Mouse (Mus musculus): Measurements from ENCODE around the gene Tcap. TPM values are rescaled to one million over a fixed set of nuclear protein-coding genes. Genes with fewer than 3 reads are reported as not detected.

Gene Tcap
- polyA plus RNA-seq, 1 experiment from 2014 or later, result not detected

GRCm38 (mm10) chr11:98358161-98359083, 25.2 kb upstream of the Tcap start, which contains the start of gene Stard3:
Gene Stard3, plus strand, starts transcription at chr11:98358368.
- under 1% methylated on average over 59 of the region's 60 CpGs for WGBS
- peak; percentile 92 for DNase-seq (ENCODE audit: low spot score)
- peaks cover 71% of the 10 kb centered on the region for H3K4me1 ChIP-seq

GRCm38 (mm10) chr11:98360866-98361521, 22.6 kb upstream of the Tcap start:
- Histone ChIP-seq H3K27me3 (ENCODE audit: low read depth, poor library complexity, severe bottlenecking) (peaks cover 16% of the 10 kb centered on the region), H3K27ac (replicated peaks) (peak overlapping the region; percentile 79), H3K9me3 (replicated peaks) (no peaks in the 10 kb centered on the region), H3K36me3 (peaks cover 5% of the 10 kb centered on the region; the same call in 1 of the 2 replicates), H3K4me3 (peak overlapping the region; percentile 36), H3K4me1 (peaks cover 60% of the 10 kb centered on the region)
- DNase-seq (ENCODE audit: low spot score), result peak; percentile 45
- 41% methylated on average over 9 of the region's 9 CpGs for WGBS

More at GRCm38 (mm10) chr11:98358161-98359083, 25.2 kb upstream of the Tcap start, which contains the start of gene Stard3:
- H3K27me3 ChIP-seq (ENCODE audit: low read depth, poor library complexity, severe bottlenecking), result peaks cover 38% of the 10 kb centered on the region
- peak within 1 kb of the TSS; percentile 92 for H3K27ac ChIP-seq (replicated peaks)
- H3K36me3 ChIP-seq, result no peaks in the 10 kb centered on the region
- H3K9me3 ChIP-seq (replicated peaks), result no peaks in the 10 kb centered on the region
- H3K4me3 ChIP-seq, result peak within 1 kb of the TSS; percentile 87

- WGBS, result 82% methylated on average over 5 of the region's 5 CpGs
- peaks cover 42% of the 10 kb centered on the region for H3K4me1 ChIP-seq
- peaks cover 11% of the 10 kb centered on the region; the same call in 1 of the 2 replicates for H3K36me3 ChIP-seq
- H3K9me3 ChIP-seq (replicated peaks), result no peaks in the 10 kb centered on the region
- H3K27me3 ChIP-seq (ENCODE audit: low read depth, poor library complexity, severe bottlenecking), result no peaks in the 10 kb centered on the region
- no peak overlapping the region for H3K27ac ChIP-seq (replicated peaks)
- DNase-seq (ENCODE audit: low spot score), result no peak
- no peak overlapping the region for H3K4me3 ChIP-seq
These were observed 19.8 kb upstream of the Tcap start for GRCm38 (mm10) chr11:98363817-98364216.

GRCm38 (mm10) chr11:98364410-98364809, 19.2 kb upstream of the Tcap start:
- Histone ChIP-seq H3K9me3 (replicated peaks) (no peaks in the 10 kb centered on the region), H3K4me1 (peaks cover 41% of the 10 kb centered on the region), H3K27me3 (ENCODE audit: low read depth, poor library complexity, severe bottlenecking) (no peaks in the 10 kb centered on the region), H3K27ac (replicated peaks) (no peak overlapping the region), H3K36me3 (peaks cover 11% of the 10 kb centered on the region; the same call in 1 of the 2 replicates), H3K4me3 (no peak overlapping the region)
- 97% methylated on average over 5 of the region's 5 CpGs for WGBS
- DNase-seq (ENCODE audit: low spot score), result no peak

- H3K36me3 ChIP-seq, result peaks cover 11% of the 10 kb centered on the region; the same call in 1 of the 2 replicates
- no peak for DNase-seq (ENCODE audit: low spot score)
- H3K27ac ChIP-seq (replicated peaks), result no peak overlapping the region
- peaks cover 41% of the 10 kb centered on the region for H3K4me1 ChIP-seq
- 84% methylated on average over 10 of the region's 10 CpGs for WGBS
- no peak overlapping the region for H3K4me3 ChIP-seq
- H3K27me3 ChIP-seq (ENCODE audit: low read depth, poor library complexity, severe bottlenecking), result no peaks in the 10 kb centered on the region
- H3K9me3 ChIP-seq (replicated peaks), result no peaks in the 10 kb centered on the region
These were observed 17.3 kb upstream of the Tcap start for GRCm38 (mm10) chr11:98366290-98366689.

- no peak for DNase-seq (ENCODE audit: low spot score)
- H3K9me3 ChIP-seq (replicated peaks), result no peaks in the 10 kb centered on the region
- H3K27me3 ChIP-seq (ENCODE audit: low read depth, poor library complexity, severe bottlenecking), result no peaks in the 10 kb centered on the region
- peaks cover 41% of the 10 kb centered on the region for H3K4me1 ChIP-seq
- WGBS, result 86% methylated on average over 10 of the region's 10 CpGs
- no peak overlapping the region for H3K4me3 ChIP-seq
- peaks cover 11% of the 10 kb centered on the region; the same call in 1 of the 2 replicates for H3K36me3 ChIP-seq
- no peak overlapping the region for H3K27ac ChIP-seq (replicated peaks)
These were observed 16.3 kb upstream of the Tcap start for GRCm38 (mm10) chr11:98367171-98367862.

GRCm38 (mm10) chr11:98367863-98368186, 15.8 kb upstream of the Tcap start:
- peaks cover 41% of the 10 kb centered on the region for H3K4me1 ChIP-seq
- no peaks in the 10 kb centered on the region for H3K27me3 ChIP-seq (ENCODE audit: low read depth, poor library complexity, severe bottlenecking)
- H3K27ac ChIP-seq (replicated peaks), result no peak overlapping the region
- peaks cover 14% of the 10 kb centered on the region for H3K36me3 ChIP-seq
- 86% methylated on average over 7 of the region's 7 CpGs for whole genome bisulfite sequencing
- H3K9me3 ChIP-seq (replicated peaks), result no peaks in the 10 kb centered on the region
- H3K4me3 ChIP-seq, result no peak overlapping the region
- DNase-seq (ENCODE audit: low spot score), result no peak

- no peaks in the 10 kb centered on the region for H3K27me3 ChIP-seq (ENCODE audit: low read depth, poor library complexity, severe bottlenecking)
These were observed 14.3 kb upstream of the Tcap start for GRCm38 (mm10) chr11:98369337-98369736.

GRCm38 (mm10) chr11:98370588-98370987, 13.0 kb upstream of the Tcap start:
- WGBS, result 87% methylated on average over 2 of the region's 2 CpGs
- H3K4me1 ChIP-seq, result peaks cover 44% of the 10 kb centered on the region
- H3K4me3 ChIP-seq, result peak overlapping the region; percentile 49; the same call in 1 of the 2 replicates
- no peaks in the 10 kb centered on the region for H3K9me3 ChIP-seq (replicated peaks)
- H3K36me3 ChIP-seq, result peaks cover 31% of the 10 kb centered on the region
- no peaks in the 10 kb centered on the region for H3K27me3 ChIP-seq (ENCODE audit: low read depth, poor library complexity, severe bottlenecking)
- no peak for DNase-seq (ENCODE audit: low spot score)
- peak overlapping the region; percentile 92 for H3K27ac ChIP-seq (replicated peaks)

More at GRCm38 (mm10) chr11:98369337-98369736, 14.3 kb upstream of the Tcap start:
- Histone ChIP-seq H3K9me3 (replicated peaks) (no peaks in the 10 kb centered on the region), H3K27ac (replicated peaks) (no peak overlapping the region), H3K4me3 (no peak overlapping the region), H3K4me1 (peaks cover 44% of the 10 kb centered on the region), H3K36me3 (peaks cover 18% of the 10 kb centered on the region)
- no peak for DNase-seq (ENCODE audit: low spot score)
- 85% methylated on average over 6 of the region's 6 CpGs for WGBS

GRCm38 (mm10) chr11:98371556-98372240, 11.9 kb upstream of the Tcap start:
- Histone ChIP-seq H3K4me1 (peaks cover 44% of the 10 kb centered on the region), H3K4me3 (peak overlapping the region; percentile 49), H3K27me3 (ENCODE audit: low read depth, poor library complexity, severe bottlenecking) (no peaks in the 10 kb centered on the region), H3K36me3 (peaks cover 37% of the 10 kb centered on the region), H3K9me3 (replicated peaks) (no peaks in the 10 kb centered on the region), H3K27ac (replicated peaks) (peak overlapping the region; percentile 92)
- peak; percentile 78 for DNase-seq (ENCODE audit: low spot score)
- WGBS, result 20% methylated on average over 10 of the region's 10 CpGs

- no peaks in the 10 kb centered on the region for H3K9me3 ChIP-seq (replicated peaks)
- H3K36me3 ChIP-seq, result peaks cover 43% of the 10 kb centered on the region
- DNase-seq (ENCODE audit: low spot score), result peak; percentile 75
- no peaks in the 10 kb centered on the region for H3K27me3 ChIP-seq (ENCODE audit: low read depth, poor library complexity, severe bottlenecking)
- peak overlapping the region; percentile 49 for H3K4me3 ChIP-seq
- 4% methylated on average over 2 of the region's 2 CpGs for WGBS
- peaks cover 44% of the 10 kb centered on the region for H3K4me1 ChIP-seq
- H3K27ac ChIP-seq (replicated peaks), result peak overlapping the region; percentile 92
These were observed 11.2 kb upstream of the Tcap start for GRCm38 (mm10) chr11:98372406-98372805.

- Histone ChIP-seq H3K4me1 (peaks cover 44% of the 10 kb centered on the region), H3K36me3 (peaks cover 51% of the 10 kb centered on the region), H3K9me3 (replicated peaks) (no peaks in the 10 kb centered on the region), H3K4me3 (peak overlapping the region; percentile 49; the same call in 1 of the 2 replicates), H3K27ac (replicated peaks) (no peak overlapping the region; the same call in 1 of the 2 replicates), H3K27me3 (ENCODE audit: low read depth, poor library complexity, severe bottlenecking) (no peaks in the 10 kb centered on the region)
- 90% methylated on average over 6 of the region's 6 CpGs for whole genome bisulfite sequencing
- no peak for DNase-seq (ENCODE audit: low spot score)
These were observed 10.4 kb upstream of the Tcap start for GRCm38 (mm10) chr11:98373244-98373643.

All from midbrain, embryonic 10.5 days (tissue).